Mouse (Mus musculus) spleen, postnatal 10 days (tissue): Measurements from ENCODE around the gene Fgf2.
A peak's percentile ranks its signal among the peaks of the same experiment; 100 is the strongest.

ENCODE experiments used
- DNase-seq, 2 experiments: peaks; one replicate each; pipeline ENCODE4 v3.0.0; 2021 to 2022; ENCODE audit warnings: low spot score in 2 of 2

Fgf2 gene

DNA sequence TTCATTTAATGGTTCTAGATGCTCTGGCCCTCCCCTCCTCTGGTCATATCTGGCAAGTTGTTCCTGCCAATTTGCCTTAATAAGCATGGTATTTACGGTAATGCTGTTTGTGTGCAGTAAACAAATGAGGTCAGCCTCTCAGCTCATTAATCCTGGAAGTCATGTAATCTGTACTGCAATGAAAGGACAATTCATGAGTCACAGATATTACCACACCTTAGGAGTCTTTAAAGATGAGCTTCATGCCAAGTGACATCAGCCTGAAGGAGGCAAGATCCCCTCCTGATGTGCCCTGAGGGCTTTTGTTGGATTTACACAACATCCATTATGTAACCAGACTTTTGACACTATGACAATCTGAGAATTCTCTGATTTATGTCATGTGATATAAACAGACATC, 6.6 kb downstream of the Fgf2 start:
- no peak for DNase-seq

DNA sequence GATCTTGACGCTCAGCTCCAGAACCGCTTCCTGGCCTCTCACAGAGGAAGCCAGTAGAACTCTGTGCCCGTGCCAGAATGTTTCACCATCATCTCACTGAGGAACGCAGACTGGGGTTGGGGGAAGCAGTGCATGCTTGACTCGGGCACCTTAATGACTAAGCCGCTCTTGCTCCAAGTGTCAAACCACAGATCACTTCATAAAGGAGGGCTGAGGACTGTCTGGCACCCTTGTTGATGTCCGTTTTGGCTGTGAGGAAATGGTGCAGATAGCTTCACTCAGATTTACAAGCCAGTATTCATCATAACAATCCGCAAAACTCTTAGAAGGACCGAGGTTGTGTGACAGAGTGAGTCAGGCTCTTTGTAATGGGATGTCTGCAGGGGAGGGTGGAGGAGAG, 12.6 kb downstream of the Fgf2 start:
- no peak for DNase-seq

DNA sequence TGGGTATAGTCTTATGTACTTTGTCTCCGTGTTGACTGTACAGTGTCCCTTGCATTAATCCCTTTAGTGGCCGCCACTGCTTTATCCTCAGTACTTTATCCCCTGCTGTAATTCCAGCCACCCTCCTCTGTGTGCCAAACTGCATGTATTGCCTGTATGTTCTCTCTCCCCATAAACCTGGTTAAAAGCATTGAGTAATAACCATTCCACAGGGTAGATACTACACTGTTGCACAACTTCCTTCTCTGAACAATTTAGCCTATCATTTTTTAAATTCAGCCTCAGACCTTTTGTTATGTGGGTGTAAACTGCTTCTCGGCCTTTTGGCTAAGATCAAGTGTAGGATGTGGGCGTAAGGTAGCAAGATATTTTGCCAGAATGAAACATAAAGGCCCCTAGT, 17.0 kb downstream of the Fgf2 start:
- no peak for DNase-seq

DNA sequence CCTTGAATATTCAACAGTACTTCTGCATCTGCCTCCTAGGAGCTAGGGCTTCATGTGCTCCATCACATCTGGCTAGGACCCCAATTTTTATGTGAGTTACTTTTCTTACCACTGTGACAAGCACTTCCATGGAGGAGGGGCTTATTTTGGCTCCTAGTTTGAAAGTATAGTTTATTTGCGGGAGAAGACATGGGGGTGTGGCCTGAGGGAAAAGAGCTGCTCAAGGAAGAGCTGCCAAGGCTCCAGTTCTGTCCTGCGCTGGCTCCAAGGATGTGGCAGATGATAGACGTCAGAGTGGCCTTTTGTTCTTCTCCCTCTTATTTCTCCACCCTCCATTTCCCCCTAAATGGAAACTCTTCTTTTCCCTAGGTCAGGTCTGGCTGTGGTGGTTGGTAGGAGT, 17.8 kb downstream of the Fgf2 start:
- no peak for DNase-seq

DNA sequence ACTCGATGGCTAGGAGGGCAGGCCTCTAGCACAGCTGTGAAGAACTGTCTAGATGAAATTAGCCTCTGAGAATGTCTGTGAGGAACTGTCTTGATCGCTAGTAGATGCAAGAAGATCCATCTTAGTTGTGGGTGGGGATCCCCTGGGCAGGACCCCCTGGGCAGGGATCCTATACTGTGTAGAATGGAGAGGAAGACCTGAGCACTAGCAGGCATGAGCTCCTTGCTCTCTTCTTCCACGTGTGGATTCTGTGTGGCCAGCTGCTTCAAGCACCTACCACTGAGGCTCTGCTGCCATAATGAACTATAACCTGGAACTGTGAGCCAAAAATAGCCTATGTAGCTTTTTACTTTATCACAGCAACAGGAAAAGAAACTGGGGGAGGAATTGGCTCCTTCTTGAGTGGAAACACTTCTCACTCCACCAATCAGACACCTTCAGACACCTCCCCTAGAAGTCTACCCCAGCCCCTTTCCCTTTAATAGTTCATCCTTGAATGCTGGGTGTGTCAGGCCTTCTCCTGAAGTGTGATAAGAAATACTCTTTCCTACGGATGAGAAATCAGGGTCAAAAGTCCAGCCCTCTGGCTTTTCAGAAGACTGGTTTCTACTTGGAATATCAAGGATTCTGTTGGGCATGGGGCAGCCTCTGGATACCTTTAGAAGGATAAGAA, 18.4 kb downstream of the Fgf2 start:
- no peak for DNase-seq

DNA sequence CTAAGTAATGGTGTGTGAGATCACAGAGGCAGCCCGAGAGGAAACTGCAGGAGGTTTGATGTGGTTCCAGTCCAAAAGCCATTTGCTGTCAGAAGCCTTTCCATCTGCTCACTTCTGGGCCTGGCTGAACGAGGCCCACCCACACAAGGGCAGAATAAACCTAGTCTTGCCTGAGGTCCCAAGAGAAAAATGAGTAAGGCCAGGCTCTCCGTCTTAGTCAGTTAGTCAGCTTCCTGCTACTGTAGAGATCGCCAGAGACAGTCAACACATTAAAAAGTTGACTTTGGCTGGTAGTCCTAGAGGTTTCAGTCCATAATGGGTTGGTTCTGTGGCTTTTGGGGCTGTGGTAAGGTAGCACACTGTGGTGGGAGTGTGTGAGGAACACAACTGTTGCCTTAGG, 22.3 kb downstream of the Fgf2 start:
- DNase-seq = no peak

DNA sequence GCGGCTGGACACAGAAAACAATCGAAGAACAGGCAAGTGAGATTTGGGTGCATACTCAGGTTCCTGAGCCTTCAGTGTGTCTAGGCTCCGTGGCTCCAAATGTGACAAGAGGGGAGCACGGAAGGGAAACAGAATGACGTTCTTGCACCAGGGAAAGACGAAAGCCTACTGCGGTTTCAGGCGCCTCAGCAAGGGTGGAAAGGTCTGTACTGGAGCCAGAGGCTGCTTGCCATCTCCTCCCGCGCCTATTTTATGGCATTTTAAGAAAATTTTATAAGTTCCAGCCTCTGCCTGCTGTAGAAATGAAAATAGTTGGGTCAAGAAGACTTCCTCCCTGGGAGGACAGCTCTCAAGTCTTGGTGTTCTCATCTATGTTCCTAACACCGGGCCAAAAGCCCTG, 25.6 kb downstream of the Fgf2 start:
- DNase-seq = no peak

DNA sequence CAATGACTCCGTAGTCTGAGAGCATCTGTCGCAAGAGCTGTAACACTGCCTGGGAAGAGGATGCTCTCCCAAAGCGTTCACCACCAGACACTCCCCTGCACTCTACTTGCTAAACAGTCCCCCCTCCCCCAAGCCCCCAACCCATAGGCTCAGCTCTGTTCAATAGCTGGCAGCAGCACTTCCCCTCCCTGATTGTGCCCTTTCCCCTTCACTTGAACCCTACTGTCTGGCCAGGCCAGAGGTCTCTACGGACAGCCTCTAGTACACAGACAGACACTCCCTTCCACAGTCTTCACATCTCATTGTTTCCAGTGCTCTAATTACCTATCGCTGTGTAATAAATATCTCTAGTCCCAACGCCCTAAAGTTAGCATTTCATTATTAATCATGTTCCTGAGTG, 29.8 kb downstream of the Fgf2 start:
- no peak for DNase-seq

DNA sequence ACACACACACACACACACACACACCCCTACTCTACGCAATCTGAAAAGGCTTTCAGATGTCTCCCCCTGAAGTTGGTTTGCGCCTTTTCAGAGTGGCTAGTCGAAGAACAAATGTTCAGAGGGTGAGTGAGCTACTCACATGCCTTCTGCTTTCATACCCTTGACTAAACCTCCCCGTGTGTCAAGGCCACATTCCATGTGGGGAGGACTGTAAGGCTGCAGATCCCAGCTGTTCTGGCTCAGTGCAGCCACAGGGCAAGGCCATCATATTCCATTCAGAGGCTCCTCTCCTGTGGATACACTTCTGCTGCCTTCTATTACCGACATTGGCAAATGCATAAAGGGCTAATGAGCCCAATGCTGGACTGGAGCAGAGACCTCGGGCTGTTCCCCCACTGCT, 30.3 kb downstream of the Fgf2 start:
- no peak for DNase-seq

DNA sequence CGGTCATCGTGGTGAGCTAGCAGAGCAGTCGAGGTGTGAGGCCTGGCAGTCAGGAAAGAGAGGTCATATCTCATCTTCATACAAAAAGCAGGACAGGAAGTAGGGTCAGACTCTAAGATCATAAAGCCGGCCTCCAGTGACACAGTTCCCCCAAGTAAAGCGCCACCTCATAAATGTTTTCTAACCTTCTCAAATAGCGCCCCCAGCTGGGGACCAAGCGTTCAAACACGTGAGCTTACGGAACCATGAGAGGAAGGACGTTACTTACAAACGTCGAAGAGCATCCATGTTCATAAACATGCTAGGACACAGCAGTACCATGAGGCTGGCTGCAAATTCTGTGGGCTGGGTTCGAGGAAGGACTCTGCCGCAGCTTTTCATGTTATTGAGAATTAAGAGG, 31.1 kb downstream of the Fgf2 start:
- DNase-seq = peak in 1 of 2 experiments; percentile 29

DNA sequence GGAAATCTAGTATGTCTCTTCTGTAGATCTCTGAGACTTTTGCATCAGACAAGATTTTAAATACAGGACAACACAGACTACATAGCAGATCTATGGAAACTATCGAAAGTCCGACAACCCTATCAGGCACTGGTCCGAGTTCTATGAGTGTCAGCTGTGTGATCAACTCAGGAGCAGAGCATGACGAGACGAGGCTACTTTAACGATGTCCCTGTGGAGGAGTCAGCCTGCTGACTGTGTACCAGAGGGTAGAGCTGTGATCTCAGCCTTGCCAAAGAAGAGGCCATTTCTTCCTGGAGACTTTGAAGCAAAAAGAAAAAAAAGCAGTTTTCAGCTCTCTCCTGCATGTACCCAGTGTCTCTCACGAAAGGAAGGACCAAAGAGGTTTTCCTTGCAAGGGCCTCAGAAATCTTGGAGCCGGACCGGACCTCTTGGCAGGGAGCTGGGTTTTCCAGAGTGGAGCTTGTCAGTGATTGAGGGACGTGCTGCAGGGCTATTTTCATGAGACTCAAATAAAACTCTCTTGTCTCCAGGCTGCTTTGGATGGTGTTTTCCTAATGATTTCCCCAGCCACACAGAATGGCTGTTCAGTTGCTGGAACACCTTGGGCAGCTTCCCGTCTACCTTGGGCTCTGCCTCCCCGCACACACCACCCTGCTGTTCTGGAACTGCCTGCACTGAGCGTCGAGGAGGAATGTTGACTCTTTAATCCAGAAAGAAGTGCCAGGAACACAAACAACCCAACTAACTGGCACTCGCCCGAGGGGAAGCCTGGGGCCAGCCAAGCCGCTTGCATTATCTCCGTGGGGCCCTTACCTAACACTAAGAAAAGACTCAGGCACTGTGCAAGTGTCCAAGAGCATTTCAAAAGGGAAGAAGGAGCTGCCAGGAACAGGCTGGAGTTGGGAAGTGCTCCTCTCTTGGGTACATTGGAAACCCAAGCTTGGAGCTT, 32.1 kb downstream of the Fgf2 start:
- DNase-seq = no peak

DNA sequence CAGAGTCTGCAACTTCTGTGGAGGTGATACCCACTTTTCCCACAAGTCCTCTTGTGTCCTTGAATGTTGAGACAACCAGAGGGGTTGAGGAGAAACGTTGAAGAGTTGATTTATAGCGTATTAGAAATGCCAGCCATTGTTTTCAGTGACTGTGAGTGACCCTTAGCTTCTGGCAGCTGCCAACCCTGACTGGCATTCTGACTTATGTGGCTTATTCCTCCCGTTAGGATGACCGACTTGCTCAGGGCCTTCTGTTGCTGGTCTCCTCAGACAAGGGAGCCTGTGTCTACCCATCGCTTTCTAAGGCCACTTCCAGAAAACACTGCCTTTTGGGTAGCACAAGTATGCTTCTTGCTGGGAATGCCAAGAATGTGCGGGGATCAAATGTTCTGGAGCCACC, 33.3 kb downstream of the Fgf2 start:
- no peak for DNase-seq

DNA sequence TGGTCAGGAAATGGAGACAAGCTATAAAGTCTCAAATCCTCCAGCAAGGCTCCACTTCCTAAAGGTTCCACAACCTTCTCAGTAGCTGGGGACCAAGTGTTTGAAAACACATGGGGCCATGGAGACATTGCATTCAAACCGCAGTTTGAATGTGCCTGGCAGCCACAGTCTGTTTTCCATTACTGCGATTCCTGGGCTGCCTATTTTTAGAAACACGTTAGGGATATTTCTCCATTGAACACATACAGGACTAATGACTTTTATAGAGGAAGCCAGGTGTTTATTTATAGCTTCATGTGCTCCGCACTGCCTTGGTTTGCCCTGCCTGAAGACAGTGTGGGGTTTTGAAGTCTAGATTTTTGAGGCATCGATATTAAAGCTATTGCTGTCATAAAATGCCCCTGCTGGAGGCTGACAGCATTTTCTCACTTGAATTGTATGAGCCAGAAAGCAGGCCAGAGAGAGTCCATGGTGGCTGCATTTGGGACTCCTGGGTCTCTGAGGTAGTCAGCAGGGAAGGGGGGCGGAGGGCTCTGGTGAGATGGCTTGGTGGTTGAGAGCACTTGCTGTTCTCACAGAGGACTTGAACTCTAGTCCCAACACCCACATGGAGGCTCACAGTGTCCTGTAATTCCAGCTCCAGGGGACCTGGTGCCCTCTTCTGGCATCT, 35.1 kb downstream of the Fgf2 start:
- DNase-seq = no peak

DNA sequence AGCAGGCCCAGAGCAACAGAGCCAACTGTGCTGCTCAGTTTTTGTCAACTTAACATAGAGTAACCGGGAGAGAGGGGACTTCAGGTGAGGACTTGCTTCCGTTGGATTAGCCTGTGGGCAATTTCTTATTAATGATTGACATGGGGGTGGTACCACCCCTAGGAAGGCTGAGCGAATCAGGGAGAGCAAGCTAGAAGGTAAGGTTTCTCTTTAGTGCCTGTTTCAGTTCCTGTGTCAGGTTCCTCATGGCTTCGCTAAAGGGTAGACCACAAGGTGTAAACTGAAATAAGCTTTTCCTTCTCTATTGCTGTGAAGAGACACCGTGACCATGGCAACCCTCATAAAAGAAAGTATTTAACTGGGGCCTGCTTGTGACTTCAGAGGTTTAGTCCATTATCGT, 39.2 kb downstream of the Fgf2 start:
- no peak for DNase-seq

DNA sequence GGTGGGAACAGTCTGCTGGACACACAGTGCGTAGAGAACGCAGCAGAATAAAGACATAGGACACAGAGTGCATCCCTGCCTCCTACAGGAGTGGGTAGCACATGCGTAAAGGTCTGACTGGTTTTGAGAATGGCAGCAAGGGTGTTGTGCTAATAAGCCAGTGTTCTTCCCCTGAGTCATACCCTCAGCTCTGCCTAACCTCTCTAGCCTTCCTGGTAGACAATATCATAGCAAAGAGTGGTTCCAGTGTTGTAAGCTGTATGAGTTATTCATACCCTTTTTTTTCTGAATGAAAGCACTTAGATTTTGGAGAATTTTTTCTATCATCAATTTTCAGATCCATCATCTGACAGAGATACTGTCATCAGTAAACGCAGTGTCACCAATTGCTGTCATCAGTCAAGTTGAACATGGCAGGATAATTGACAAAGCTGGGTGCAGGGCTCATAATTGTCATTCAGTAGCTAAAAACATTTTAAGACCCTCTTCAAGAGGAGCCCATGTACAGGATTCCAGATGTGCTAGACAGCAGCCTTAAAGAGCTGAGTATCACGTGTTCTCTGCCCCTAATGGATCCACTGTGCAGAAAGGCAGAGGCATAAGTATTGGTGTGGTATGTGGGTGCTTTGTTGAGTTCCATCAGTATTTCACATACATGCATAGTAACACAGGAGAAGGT, 48.9 kb downstream of the Fgf2 start:
- DNase-seq = no peak

DNA sequence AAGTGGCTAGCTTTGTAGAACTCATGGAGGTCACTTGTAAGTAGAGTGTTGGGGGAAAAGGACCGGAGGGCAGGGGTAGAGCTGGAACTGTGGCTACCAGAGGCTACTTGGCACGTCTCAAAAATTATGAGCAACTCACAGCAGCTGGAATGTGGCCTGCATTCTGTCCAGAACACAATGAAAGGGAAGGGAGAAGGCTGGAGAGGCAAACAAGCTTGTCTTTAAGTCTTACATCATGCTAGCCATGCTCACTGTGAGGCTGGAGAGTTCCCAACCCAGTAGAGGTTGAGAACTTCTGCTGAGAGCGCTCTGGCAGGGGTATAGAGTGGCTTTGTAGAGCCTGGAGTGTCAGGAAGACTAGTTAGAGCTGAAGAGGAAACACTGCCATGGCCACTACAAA, 49.5 kb downstream of the Fgf2 start:
- no peak for DNase-seq

DNA sequence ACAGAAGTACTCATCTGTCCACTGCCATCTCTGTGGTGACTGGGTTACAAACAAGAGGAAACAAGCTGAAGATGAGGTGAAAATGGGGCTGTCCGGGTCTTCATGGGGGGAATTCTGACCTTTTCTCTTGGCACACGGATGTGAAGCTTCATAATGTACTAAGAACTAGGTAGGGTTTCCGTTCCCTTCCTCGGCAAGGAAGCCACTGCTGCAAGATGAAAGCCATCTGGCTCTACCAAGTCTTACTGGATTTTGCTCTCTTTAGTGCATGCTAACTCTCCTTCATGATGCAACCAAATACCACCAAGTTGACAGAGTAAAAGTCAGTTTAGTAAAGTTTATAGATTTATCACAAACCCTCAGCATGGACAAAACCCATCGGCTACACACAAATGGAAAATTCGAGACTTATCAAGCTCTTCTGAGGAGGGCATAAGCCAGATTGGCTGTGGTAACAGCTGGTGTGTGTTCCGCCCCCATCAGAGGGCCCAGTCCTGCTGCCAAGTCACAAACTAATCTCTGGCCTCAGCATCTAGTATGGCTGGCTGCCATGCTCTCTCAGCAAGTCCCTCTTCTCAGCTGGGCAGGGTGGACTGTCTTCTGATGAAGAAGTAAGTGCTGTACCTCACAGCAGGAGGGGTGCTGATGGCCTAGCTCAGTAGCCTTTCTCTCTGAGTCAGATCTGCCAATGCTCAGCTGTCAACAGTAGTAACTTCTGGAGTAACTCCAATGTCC, 50.7 kb downstream of the Fgf2 start:
- DNase-seq = peak in 1 of 2 experiments; percentile 20

DNA sequence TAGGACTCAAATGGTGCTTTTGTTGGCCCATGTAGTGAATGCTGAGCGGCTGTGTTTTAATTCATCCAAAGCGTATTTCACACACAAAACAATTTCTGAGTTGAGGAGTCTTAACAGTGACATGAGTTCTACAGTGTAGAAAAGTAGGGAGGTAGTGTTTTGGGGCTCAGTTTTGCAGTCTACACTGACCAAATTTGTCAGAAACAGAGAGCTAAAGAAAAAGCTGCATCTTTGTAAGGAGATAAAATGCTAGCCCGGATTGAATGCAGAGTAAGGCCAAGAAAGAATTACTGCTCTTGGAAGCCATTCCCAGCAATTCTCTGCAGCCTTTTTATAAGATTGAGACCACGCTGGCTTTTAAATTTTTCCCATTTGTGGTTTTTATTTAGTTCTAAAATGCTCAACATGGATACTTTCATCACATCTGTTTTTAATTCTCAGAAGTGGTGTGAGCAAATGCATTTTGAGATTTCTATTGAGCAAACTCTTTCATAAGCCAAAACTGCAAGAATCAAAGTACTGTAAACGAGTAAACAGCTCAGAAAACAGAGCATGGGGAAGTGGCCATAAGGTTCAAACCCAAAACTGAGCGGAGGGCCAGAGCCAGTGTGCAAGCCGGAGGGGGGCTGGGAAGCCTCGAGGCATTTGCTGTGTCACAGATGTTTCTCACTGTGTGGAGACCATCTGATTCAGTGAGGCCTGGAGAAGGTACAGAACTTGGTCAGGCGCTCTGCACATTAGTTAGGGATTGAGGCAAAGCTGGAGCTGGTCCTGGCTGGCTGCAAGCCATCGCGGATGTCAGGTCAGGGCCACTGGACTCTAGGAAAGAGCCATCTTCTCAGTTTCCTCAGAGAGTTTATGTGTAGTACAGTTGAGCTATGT, 53.8 kb downstream of the Fgf2 start:
- DNase-seq = no peak

DNA sequence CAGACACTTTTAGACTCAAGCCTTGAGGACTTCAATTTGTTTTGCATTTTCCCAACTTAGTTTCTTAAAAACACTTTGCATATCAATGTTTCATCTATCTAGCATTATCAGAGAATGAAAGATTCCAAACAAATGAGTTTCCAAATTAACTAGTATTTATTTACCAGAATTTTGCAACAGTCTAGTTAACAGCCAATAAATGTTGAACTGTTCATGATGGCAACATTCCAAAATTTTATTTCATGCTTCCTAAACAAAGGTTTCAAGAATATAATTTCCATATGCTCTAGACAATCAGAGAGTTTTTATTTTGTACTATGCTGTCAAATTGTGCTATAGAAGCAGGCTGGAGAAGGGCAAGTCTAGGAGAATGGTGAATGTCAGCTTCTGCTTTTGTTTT, 59.5 kb downstream of the Fgf2 start:
- no peak for DNase-seq

DNA sequence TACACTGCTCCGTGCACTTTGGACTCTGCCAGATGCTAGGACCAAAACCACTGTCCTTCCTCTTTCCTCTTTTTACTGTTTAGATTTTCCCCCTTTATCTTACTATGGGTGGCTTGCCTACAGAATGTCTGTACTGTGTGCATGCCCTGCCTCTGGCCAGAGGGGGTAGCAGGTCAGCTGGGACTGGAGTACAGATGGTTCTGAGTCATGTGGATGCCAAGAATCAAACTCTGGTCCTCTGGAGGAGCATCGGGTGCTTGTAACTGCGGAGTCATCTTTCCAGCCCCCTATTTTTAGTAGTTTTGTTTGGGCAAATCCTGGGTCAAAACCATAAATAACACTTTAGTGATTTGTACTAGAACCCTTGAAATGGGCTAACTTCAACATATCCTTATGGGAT, 65.3 kb downstream of the Fgf2 start:
- no peak for DNase-seq
